Mouse (Mus musculus) embryonic facial prominence, embryonic 10.5 days (tissue): ENCODE results near the gene Adgrg7. TPM values are rescaled to one million over a fixed set of nuclear protein-coding genes. Genes with fewer than 3 reads are reported as not detected.
A peak's percentile ranks its signal among the peaks of the same experiment; 100 is the strongest.

Experiments used
- DNase-seq: peaks from one replicate; pipeline ENCODE4 v3.0.0-alpha.2; 2017; ENCODE audit warnings: low spot score
- H3K27ac ChIP-seq: fragments of 300-500 bp; sonication (generic); replicated peaks from 2 replicates; pipeline ENCODE4 v1.5.1; 2016; ENCODE audit warnings: mild to moderate bottlenecking
- H3K27me3 ChIP-seq: fragments of 300-500 bp; sonication (generic); replicated peaks from 2 replicates; pipeline ENCODE4 v1.6.1; 2016; ENCODE audit warnings: low read depth, mild to moderate bottlenecking; ENCODE audit not compliant: poor library complexity, severe bottlenecking
- H3K36me3 ChIP-seq: fragments of 300-500 bp; sonication (generic); replicated peaks from 2 replicates; pipeline ENCODE4 v1.6.1; 2016; ENCODE audit warnings: mild to moderate bottlenecking, moderate library complexity
- H3K4me1 ChIP-seq: fragments of 300-500 bp; sonication (generic); 2 replicates; pipeline ENCODE4 v1.6.1; 2016
- H3K4me3 ChIP-seq: fragments of 300-500 bp; sonication (generic); 2 replicates; pipeline ENCODE4 v1.5.1; 2016; ENCODE audit warnings: mild to moderate bottlenecking, moderate library complexity
- H3K9me3 ChIP-seq: fragments of 300-500 bp; sonication (generic); 2 replicates; pipeline ENCODE4 v1.6.1; 2016; ENCODE audit warnings: mild to moderate bottlenecking
- WGBS: fragments of 180-500 bp; shearing (Covaris S2); methylation state at CpG from one replicate; pipeline ENCODE4 v1.1.7; 2016; 5-methylcytosine and 5-hydroxymethylcytosine counted together
- polyA plus RNA-seq: library from polyadenylated mRNA; unstranded; fragments of >200 nt; fragmentation: Nextera tagmentation; extraction: Ambion mirVana; gene quantifications from 2 replicates; pipeline ENCODE4 v1.2.1, GENCODE M21; 2016

The Adgrg7 gene
- polyA plus RNA-seq, 1 experiment from 2014 or later, result not detected

DNA sequence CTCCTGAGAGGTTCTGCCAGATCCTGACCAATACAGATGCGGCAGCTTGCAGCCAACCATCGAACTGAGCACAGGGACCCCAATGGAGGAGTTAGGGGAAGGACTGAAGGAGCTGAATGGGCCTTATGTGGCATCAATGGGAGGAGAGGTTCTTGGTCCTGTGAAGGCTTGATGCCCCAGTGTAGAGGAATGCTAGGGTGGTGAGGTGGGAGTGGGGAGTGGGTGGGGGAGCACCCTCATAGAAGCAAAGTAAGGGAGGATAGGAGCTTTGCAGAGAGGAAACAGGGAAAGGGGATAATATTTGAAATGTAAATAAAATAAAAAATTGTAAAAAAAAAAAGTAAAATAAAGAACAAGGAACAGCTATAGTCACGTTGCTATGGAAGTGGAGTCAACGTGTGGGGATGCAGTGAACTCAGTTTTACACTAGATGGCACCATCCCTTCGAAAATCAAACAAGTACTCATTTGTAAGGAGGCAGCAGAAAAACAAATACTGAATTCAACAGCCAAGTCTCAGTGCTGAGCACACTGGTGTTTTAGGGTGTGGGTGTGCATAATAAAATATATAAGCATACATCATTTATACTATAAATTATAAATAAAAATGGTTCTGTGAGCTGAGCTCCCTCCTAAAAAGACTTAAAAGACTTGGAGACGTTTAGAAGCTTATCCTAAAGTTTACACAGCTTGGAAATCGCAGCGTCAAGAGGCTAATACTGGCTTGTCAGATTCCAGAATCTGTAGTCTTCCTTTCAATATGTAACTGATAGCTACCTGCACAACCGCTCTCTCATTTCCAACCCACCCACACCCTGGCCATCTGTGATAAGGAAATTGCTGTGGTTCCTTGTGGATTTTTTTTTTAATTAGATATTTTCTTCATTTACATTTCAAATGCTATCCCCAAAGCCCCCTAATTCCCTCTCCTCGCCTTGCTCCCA is 24.2 kb downstream of the Adgrg7 start:
- Histone ChIP-seq H3K4me3 (no peak overlapping the region), H3K27ac (no peak overlapping the region), H3K9me3 (no peaks in the 10 kb centered on the region), H3K27me3 (no peaks in the 10 kb centered on the region), H3K4me1 (no peaks in the 10 kb centered on the region), H3K36me3 (no peaks in the 10 kb centered on the region)
- DNase-seq, result peak; percentile 44
- WGBS, result 53% methylated on average over 10 of the region's 10 CpGs

DNA sequence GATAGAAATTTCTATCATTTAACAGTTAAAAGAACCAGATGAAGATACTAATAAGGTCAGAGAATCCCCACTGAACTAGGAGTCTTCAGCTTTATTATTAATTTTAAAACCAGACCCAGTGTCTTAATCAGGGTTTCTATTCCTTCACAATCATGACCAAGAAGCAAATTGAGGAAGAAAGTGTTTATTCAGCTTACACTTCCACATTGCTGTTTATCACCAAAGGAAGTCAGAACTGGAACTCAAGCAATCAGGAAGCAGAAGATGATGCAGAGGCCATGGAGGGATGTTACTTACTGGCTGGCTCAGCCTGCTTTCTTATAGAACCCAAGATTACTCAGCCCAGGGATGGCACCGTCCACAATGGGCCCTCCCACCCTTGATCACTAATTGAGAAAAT is 66.6 kb downstream of the Adgrg7 start:
- H3K9me3 ChIP-seq, result no peaks in the 10 kb centered on the region
- H3K27me3 ChIP-seq, result no peaks in the 10 kb centered on the region
- no peak overlapping the region for H3K4me3 ChIP-seq
- no peaks in the 10 kb centered on the region for H3K4me1 ChIP-seq
- H3K27ac ChIP-seq, result no peak overlapping the region
- H3K36me3 ChIP-seq, result no peaks in the 10 kb centered on the region
- DNase-seq, result no peak
- WGBS, result 14% methylated on average over 1 of the region's 1 CpGs

DNA sequence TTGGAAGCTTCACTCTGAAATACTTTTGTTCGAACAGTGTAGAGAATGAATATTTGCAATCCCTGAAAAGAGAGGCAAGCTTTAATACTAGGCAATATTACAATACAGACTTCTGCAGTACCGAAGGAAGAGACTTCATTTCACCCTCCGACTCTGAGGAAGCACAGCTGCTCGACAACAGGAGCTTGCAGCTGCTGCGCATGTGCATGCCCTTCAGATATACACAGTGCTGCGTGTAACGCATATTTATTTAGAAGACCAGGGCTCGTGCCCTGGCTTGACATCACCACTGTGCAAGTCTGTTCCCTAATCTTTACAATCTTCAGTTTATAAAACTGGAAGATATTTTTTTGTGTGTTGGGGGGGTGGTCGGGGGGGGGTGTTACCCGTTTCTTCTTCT is 70.7 kb downstream of the Adgrg7 start:
- DNase-seq, result no peak
- Histone ChIP-seq H3K27me3 (no peaks in the 10 kb centered on the region), H3K4me3 (no peak overlapping the region), H3K36me3 (no peaks in the 10 kb centered on the region), H3K9me3 (no peaks in the 10 kb centered on the region), H3K4me1 (no peaks in the 10 kb centered on the region), H3K27ac (no peak overlapping the region)
- WGBS, result 88% methylated on average over 10 of the region's 10 CpGs

DNA sequence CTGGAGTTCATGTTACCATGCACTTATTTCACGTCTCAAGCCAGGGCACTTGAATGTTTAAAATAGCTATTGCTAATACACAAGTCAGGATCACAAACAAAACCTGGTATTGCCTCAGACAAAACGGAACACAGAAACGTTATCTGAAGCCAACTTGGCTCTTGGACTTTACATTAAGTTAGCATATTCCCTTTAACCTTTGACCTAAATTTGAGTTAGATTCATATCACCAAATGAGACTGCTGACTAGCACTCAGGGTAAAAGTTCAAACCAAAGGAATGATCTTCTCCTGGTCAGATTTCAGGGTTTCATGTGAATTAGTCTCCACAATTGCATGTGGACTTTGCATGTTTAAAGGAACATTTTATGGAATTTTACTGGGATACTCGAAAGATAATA is 73.3 kb downstream of the Adgrg7 start:
- no peak for DNase-seq
- peaks cover 7% of the 10 kb centered on the region; the same call in 1 of the 2 replicates for H3K4me1 ChIP-seq
- no peak overlapping the region for H3K27ac ChIP-seq
- no peaks in the 10 kb centered on the region for H3K9me3 ChIP-seq
- no peaks in the 10 kb centered on the region for H3K27me3 ChIP-seq
- no peak overlapping the region for H3K4me3 ChIP-seq
- 70% methylated on average over 4 of the region's 4 CpGs for WGBS
- H3K36me3 ChIP-seq, result no peaks in the 10 kb centered on the region

DNA sequence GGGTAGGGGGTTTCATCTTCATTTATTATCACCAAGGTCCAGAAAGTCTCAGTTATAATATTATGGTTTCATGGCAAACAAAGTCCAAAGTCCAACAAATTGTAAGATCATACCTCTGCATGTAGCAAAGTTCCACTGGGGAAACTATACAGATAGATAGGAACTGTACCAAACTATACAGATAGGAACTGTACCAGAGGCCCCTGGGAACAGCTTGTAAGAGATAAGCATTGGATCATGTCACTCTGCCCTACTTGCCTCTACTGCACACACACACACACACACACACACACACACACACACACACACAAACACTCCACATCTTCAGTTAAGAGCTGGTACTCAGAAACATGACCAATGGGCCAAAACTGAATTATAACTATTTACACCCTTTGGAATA is 76.6 kb downstream of the Adgrg7 start:
- no peak for DNase-seq
- no peaks in the 10 kb centered on the region for H3K9me3 ChIP-seq
- no peak overlapping the region for H3K4me3 ChIP-seq
- no peaks in the 10 kb centered on the region for H3K27me3 ChIP-seq
- H3K4me1 ChIP-seq, result peaks cover 18% of the 10 kb centered on the region
- H3K36me3 ChIP-seq, result no peaks in the 10 kb centered on the region
- H3K27ac ChIP-seq, result no peak overlapping the region

DNA sequence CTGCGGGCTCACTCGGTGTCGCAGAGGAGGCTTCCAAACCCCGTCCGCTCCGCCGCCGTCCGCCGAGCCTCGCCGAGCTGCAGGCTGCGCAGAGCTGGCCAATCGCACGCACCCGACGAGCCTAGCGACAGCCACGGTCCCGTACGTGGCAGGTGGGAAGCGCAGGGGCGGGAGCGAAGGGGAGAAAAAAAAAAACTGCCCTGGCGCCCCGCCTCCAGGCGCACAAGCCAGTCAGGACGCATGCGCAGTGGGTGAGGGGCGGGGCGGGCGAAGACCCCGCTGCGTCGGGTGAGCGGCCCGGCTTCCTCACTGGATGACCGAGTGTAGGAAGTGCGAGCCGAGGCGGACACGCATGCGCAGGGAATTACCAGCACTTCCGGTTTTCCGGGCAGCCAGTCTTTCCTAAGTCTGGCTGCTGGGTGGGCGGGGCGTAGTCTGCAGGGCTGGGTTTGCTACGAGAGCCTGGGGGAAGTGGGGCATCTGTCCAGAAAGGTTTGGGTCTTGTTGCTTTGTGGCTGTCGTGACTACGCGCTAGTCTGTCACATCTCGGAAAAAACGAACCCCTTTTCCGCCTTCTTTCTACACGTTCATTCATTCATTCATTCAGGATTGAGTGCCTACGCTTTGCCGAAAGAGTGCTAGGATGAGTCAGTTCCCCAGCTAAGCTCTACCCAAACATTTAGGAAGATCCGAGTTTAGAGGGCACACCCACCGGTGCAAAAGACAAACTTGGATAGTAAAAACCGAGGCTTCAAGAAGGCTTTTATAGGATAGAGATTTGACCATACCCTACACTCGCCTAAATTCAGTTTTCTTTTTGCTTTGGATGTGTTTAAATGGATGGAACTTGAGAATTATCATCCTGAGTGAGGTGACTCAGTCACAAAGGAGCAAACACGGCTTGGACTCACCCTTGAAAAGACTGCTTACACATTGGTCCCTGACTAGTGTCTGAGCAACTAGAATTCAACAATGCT is 78.1 kb downstream of the Adgrg7 start, which contains the start of gene Tfg:
TSS of gene Tfg (minus strand) at position 227 of the 977 bp plus-strand sequence.
- no peaks in the 10 kb centered on the region for H3K9me3 ChIP-seq
- peak within 1 kb of the TSS; percentile 84 for H3K4me3 ChIP-seq
- no peaks in the 10 kb centered on the region for H3K27me3 ChIP-seq
- H3K36me3 ChIP-seq, result peaks cover 5% of the 10 kb centered on the region
- peak within 1 kb of the TSS; percentile 98 for H3K27ac ChIP-seq
- peaks cover 18% of the 10 kb centered on the region for H3K4me1 ChIP-seq
- WGBS, result under 1% methylated on average over 62 of the region's 62 CpGs
- DNase-seq, result peak; percentile 100

DNA sequence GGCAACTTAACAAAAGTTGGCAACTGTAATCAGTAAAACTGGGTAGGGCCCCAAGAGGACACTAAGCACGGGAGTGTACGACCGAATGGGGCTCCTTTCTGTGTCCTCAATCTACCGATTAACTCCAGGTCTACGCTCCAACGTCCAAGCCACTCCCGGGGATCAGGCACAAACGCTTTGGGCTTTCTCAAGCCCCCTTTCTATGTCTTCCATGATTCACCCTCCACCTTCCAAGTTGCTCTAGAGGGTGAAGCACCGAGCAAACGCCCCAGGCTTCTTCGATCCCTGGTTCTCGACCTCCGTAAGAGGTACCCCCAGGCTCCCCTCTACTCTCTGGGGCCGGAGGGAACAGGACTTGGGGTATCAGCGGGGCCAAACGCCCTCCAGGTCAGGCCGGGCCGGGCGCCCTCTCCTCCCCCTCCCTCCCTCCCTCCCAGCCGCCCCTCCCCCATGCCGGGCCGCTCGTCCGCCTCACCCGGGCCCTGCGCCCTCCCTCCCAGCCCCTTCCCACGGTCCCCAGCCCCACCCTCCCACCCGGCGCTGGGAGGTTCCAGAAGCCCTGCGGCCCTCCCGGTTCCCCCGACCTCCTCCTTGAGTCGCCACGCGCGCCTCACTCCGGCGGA is 79.0 kb downstream of the Adgrg7 start:
- Histone ChIP-seq H3K4me3 (peak overlapping the region; percentile 84), H3K4me1 (peaks cover 18% of the 10 kb centered on the region), H3K27me3 (no peaks in the 10 kb centered on the region), H3K27ac (peak overlapping the region; percentile 98), H3K9me3 (no peaks in the 10 kb centered on the region), H3K36me3 (peaks cover 14% of the 10 kb centered on the region)
- WGBS, result under 1% methylated on average over 32 of the region's 38 CpGs
- peak; percentile 85 for DNase-seq

DNA sequence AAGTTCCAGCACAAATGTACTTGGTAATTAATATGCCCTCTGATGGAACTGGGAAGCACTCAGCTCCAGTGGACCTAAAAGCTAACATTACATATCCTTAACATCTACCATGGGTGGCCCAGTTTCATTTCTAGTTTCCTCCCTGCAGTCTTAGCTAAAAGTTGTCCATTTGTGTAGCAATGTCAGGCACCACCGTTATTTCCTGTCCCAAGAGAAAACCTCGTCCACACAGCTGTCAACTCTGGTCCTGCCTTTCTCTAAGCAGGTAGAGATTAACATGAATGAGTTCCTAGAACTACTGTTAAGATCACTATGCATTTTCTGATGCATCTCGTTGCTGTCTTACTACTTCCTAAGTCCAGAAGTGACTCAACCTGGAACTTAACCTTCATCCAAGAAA is 80.0 kb downstream of the Adgrg7 start:
- Histone ChIP-seq H3K27me3 (no peaks in the 10 kb centered on the region), H3K36me3 (peaks cover 24% of the 10 kb centered on the region), H3K4me3 (peak overlapping the region; percentile 84), H3K9me3 (no peaks in the 10 kb centered on the region), H3K4me1 (peaks cover 18% of the 10 kb centered on the region), H3K27ac (no peak overlapping the region)
- WGBS, result 76% methylated on average over 3 of the region's 3 CpGs
- no peak for DNase-seq

DNA sequence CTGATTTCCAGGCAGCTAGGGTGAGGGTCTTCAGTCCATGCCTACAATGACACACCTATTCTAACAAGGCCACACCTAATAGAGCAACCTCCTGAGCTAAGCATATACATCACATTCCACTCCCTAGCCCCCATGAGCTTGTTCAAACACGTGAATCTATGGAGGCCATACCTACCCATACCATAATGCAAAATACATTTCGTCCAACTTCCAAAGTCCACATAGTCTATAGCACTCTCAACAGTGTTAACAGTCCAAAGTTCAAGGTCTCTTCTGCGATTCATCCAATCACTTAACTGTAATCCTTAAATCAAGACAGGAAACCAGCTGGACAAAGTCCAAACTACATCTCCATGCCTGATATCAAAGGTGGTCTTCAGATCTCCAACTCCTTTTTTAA is 85.6 kb downstream of the Adgrg7 start:
- H3K4me3 ChIP-seq, result no peak overlapping the region
- DNase-seq, result no peak
- no peaks in the 10 kb centered on the region for H3K9me3 ChIP-seq
- 92% methylated on average over 3 of the region's 3 CpGs for WGBS
- no peaks in the 10 kb centered on the region for H3K27me3 ChIP-seq
- H3K4me1 ChIP-seq, result no peaks in the 10 kb centered on the region
- H3K36me3 ChIP-seq, result peaks cover 74% of the 10 kb centered on the region
- no peak overlapping the region for H3K27ac ChIP-seq

DNA sequence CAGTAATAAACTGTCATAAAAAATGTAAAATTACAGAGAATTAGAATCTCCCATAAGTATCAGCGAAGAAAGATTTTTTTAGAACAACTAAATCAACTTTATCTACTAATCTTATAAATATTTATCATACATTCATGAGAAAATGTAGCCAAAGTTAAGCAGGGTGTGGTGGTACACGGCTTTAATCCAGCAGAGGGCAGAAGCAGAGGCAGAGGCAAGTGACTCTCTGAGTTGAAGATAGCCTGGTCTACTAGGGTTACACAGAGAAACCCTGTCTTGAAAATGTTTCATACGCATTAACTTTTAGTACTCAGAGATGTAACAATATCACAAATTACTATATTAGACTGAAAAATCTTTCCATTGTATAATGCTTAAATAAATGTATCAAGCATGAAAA is 89.9 kb downstream of the Adgrg7 start:
- 93% methylated on average over 3 of the region's 3 CpGs for WGBS
- no peaks in the 10 kb centered on the region for H3K27me3 ChIP-seq
- peaks cover 85% of the 10 kb centered on the region for H3K36me3 ChIP-seq
- DNase-seq, result no peak
- no peak overlapping the region for H3K27ac ChIP-seq
- H3K4me3 ChIP-seq, result no peak overlapping the region
- H3K4me1 ChIP-seq, result no peaks in the 10 kb centered on the region
- H3K9me3 ChIP-seq, result no peaks in the 10 kb centered on the region

DNA sequence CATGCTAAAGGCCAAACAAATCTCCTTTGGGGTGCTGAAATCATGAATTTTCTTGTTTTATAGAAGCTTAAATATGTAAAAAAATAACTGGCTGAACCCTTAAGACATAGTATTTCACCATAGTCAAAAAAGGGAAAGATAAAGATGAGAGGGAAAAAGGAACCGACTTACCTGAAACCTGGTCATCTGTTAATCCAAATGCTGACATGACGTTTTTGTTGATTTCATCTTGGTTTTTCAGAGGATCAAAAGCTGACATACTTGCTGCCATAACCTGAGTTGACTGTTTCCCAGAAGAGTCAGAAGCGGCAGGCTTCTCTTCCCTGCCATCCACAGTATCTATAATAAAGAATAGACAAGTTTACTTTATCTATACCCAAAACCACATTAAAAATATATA is 94.8 kb downstream of the Adgrg7 start:
- Histone ChIP-seq H3K27me3 (no peaks in the 10 kb centered on the region), H3K36me3 (peaks cover 80% of the 10 kb centered on the region), H3K4me1 (no peaks in the 10 kb centered on the region), H3K4me3 (no peak overlapping the region), H3K27ac (no peak overlapping the region), H3K9me3 (no peaks in the 10 kb centered on the region)
- no peak for DNase-seq
- 91% methylated on average over 3 of the region's 3 CpGs for WGBS

DNA sequence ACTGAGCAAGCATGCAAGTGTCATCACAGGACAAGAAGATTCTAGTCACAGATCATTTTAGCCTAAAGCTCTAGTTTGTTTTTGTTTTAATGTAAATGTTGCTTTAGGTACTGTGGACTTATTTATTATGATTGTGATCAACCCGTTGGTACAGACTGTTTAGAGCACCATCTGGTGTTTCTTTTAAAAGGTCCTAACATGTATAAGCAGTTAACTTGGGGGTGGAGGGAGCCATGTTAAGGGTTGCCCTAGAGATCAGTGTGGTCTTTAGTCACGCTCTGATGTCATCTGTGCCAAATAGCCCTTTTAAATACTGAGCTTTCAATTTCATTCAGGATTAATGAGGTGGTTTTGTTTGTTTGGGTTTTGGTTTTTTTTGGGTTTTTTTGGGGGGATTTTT is 99.2 kb downstream of the Adgrg7 start:
- Histone ChIP-seq H3K27me3 (no peaks in the 10 kb centered on the region), H3K36me3 (peaks cover 87% of the 10 kb centered on the region), H3K27ac (no peak overlapping the region), H3K4me1 (no peaks in the 10 kb centered on the region), H3K4me3 (no peak overlapping the region), H3K9me3 (no peaks in the 10 kb centered on the region)
- no peak for DNase-seq
- WGBS, result 85% methylated on average over 2 of the region's 2 CpGs
